Mouse (Mus musculus): Measurements from ENCODE around the gene Poldip2. TPM values are rescaled to one million over a fixed set of nuclear protein-coding genes. Genes with fewer than 3 reads are reported as not detected.

The Poldip2 gene
- total and polyA plus RNA-seq, 2 experiments from 2014 or later, result 139 to 175 TPM

DNA sequence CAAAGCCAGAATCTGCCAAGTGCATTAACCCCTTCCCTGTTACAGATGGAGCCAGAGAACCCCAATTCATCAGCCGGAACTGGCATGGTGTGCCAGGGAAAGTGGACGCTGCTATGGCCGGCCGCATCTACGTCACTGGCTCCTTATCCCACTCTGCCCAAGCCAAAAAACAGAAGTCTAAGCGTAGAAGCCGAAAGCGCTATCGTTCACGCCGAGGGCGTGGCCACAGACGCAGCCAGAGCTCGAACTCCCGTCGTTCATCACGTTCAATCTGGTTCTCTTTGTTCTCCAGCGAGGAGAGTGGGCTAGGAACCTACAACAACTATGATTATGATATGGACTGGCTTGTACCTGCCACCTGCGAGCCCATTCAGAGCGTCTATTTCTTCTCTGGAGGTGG, 10.5 kb upstream of the Poldip2 start:
- TF ChIP-seq CTCF (IDR thresholded peaks at IDR 0.05; ENCODE audit: low read depth), result no peak
- H3K4me2 ChIP-seq (ENCODE audit: low read depth), result no peak overlapping the region
- H3K27me3 ChIP-seq (ENCODE audit: insufficient read depth, low read length), result no peaks in the 10 kb centered on the region
- H3K4me3 ChIP-seq (ENCODE audit: low read depth, low read length), result no peak overlapping the region
- ATAC-seq (no peak), DNase-seq (no peak)
- no peak overlapping the region for H3K27ac ChIP-seq (ENCODE audit: low read depth, low read length)
- H3K36me3 ChIP-seq (ENCODE audit: insufficient read depth), result peaks cover 11% of the 10 kb centered on the region
- 80% methylated on average over 20 of the region's 20 CpGs for WGBS
- H3K4me1 ChIP-seq (ENCODE audit: insufficient read depth), result no peaks in the 10 kb centered on the region
- H3K9ac ChIP-seq, result no peak overlapping the region
- H3K9me3 ChIP-seq (ENCODE audit: low read length), result no peaks in the 10 kb centered on the region

DNA sequence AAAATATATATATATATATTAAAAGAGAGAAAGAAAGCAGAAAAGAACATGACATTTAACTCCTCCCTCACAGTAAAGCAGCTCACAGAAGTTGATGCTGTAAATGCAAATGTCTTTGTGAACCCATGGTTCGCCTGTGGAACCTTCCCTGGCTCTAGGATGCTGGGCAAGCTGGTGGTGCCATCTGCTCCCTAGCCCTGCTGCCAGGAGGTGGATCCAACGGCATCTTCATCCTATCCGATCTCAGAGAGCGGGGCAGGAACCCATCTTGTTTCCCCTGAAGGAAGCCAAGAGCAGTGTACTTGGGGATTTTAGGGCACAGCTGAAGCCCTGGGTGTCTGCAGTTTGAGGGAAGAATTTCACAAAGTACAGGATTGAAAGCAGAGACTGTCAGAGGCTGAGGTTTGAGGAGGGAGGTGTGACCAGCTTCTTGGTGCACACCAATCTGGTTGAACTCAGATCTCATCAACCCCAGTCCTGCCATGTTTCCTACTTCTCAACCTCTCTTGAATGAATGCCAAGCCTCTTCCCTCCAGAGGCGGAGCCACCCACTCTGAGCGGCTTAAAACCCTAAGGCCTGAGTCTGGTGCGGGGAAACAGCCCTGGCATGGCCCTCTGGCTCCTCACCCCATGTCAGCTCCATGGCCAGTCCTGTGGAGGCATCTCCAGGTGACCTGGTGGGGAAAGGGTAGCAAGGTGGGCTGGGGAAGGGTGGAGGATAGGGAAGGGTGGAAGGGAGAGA, 8.9 kb upstream of the Poldip2 start, which contains the start of gene Sebox:
Gene Sebox (plus strand): TSS at position 539 of the 742 bp plus-strand sequence.
- Histone ChIP-seq H3K36me3 (ENCODE audit: insufficient read depth) (peaks cover 25% of the 10 kb centered on the region), H3K9me3 (ENCODE audit: low read length) (no peaks in the 10 kb centered on the region), H3K27ac (ENCODE audit: low read depth, low read length) (no peak within 1 kb of the TSS), H3K9ac (no peak within 1 kb of the TSS), H3K4me3 (ENCODE audit: low read depth, low read length) (no peak within 1 kb of the TSS), H3K4me1 (ENCODE audit: insufficient read depth) (no peaks in the 10 kb centered on the region), H3K4me2 (ENCODE audit: low read depth) (no peak within 1 kb of the TSS), H3K27me3 (ENCODE audit: insufficient read depth, low read length) (no peaks in the 10 kb centered on the region)
- WGBS, result 47% methylated on average over 7 of the region's 7 CpGs
- ATAC-seq, result peak; percentile 64; the same call in 1 of the 2 replicates
- TF ChIP-seq CTCF (IDR thresholded peaks at IDR 0.05; ENCODE audit: low read depth), result no peak
- DNase-seq, result peak; percentile 50

DNA sequence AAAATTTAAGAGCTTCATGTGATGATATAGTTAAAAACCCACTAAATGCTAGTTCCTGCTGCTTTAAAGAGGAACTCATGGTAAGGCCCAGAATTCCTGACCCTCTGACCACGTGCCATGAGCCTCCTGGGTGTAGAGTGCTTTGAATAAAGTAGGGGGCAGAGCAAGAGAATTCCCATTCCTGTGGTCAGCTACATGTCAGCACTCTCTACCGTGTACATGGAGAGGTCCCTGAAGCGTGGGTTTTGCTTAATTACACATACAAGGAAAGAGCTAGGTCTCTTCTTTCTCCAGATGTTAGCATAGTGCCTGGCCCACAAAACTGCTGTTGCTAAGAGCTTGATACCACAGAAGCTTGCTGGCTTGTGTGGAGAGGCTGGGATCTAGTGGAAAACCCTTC, 6.6 kb upstream of the Poldip2 start:
- H3K27me3 ChIP-seq (ENCODE audit: insufficient read depth, low read length), result no peaks in the 10 kb centered on the region
- H3K4me3 ChIP-seq (ENCODE audit: low read depth, low read length), result no peak overlapping the region
- no peaks in the 10 kb centered on the region for H3K4me1 ChIP-seq (ENCODE audit: insufficient read depth)
- ATAC-seq (no peak), DNase-seq (no peak)
- H3K9me3 ChIP-seq (ENCODE audit: low read length), result no peaks in the 10 kb centered on the region
- 81% methylated on average over 3 of the region's 3 CpGs for WGBS
- no peak overlapping the region for H3K4me2 ChIP-seq (ENCODE audit: low read depth)
- peaks cover 36% of the 10 kb centered on the region for H3K36me3 ChIP-seq (ENCODE audit: insufficient read depth)
- TF ChIP-seq CTCF (IDR thresholded peaks at IDR 0.05; ENCODE audit: low read depth), result no peak
- H3K27ac ChIP-seq (ENCODE audit: low read depth, low read length), result no peak overlapping the region
- no peak overlapping the region for H3K9ac ChIP-seq

DNA sequence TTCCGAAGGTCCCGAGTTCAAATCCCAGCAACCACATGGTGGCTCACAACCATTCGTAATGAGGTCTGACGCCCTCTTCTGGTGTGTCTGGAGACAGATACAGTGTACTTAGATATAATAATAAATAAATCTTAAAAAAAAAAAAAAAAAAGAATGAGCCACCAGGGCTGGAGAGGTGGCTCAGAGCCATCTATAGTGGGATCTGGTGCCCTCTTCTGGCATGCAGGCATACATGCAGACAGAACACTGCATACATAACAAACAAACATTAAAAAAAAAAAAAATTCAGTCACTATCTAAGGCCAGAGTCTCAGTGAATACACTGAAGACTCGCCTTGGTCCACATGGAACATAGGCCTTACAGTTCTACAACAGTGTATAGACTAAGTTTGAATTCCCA, 2.8 kb upstream of the Poldip2 start:
- peak; percentile 40 for DNase-seq
- Histone ChIP-seq H3K36me3 (ENCODE audit: insufficient read depth) (peaks cover 36% of the 10 kb centered on the region), H3K4me2 (ENCODE audit: low read depth) (no peak overlapping the region), H3K27me3 (ENCODE audit: insufficient read depth, low read length) (no peaks in the 10 kb centered on the region), H3K9me3 (ENCODE audit: low read length) (no peaks in the 10 kb centered on the region), H3K4me3 (ENCODE audit: low read depth, low read length) (no peak overlapping the region), H3K4me1 (ENCODE audit: insufficient read depth) (peaks cover 14% of the 10 kb centered on the region; the same call in 1 of the 2 replicates), H3K9ac (no peak overlapping the region), H3K27ac (ENCODE audit: low read depth, low read length) (no peak overlapping the region)
- WGBS, result 83% methylated on average over 5 of the region's 5 CpGs
- peak; percentile 59 for TF ChIP-seq CTCF (IDR thresholded peaks at IDR 0.05; ENCODE audit: low read depth)
- no peak for ATAC-seq

DNA sequence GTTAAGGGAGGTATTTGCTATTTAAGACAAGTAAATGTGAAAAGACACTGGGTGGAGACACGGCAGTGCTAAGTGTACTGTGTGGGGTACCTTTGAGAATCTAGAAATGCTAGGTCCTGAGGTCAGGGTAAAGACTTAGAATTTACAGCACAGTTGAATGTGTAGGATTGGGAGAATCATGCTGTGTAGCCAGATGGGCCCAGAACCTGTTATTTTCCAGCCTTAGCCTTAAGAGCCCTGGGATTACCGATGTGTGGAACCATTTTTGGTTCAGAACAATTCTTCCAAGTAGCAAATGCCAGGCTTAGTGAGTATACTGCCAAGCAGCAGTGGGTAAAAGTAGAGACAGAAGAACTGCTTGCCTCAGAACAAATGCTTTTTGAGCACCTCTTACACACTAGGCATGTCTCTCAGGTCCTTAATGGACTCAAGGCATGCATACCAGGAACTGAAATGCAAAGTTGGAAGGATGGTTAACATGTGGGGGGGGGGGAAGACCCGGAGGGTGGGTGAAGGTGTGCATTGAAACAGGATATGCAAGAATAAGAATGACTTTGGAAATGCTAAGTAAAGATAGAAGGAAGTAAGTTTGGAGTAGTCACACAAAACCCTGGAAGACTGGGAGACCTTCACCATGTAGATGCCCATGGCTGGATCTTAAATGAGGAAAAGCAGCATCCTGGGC, 1.3 kb downstream of the Poldip2 start:
- Histone ChIP-seq H3K4me2 (ENCODE audit: low read depth) (peak overlapping the region; percentile 92), H3K9ac (peak overlapping the region; percentile 99), H3K4me1 (ENCODE audit: insufficient read depth) (peaks cover 14% of the 10 kb centered on the region; the same call in 1 of the 2 replicates), H3K9me3 (ENCODE audit: low read length) (no peaks in the 10 kb centered on the region), H3K27ac (ENCODE audit: low read depth, low read length) (no peak overlapping the region), H3K4me3 (ENCODE audit: low read depth, low read length) (peak overlapping the region; percentile 99), H3K27me3 (ENCODE audit: insufficient read depth, low read length) (no peaks in the 10 kb centered on the region), H3K36me3 (ENCODE audit: insufficient read depth) (peaks cover 44% of the 10 kb centered on the region)
- 74% methylated on average over 3 of the region's 3 CpGs for WGBS
- no peak for DNase-seq
- TF ChIP-seq CTCF (IDR thresholded peaks at IDR 0.05; ENCODE audit: low read depth), result no peak
- no peak for ATAC-seq

DNA sequence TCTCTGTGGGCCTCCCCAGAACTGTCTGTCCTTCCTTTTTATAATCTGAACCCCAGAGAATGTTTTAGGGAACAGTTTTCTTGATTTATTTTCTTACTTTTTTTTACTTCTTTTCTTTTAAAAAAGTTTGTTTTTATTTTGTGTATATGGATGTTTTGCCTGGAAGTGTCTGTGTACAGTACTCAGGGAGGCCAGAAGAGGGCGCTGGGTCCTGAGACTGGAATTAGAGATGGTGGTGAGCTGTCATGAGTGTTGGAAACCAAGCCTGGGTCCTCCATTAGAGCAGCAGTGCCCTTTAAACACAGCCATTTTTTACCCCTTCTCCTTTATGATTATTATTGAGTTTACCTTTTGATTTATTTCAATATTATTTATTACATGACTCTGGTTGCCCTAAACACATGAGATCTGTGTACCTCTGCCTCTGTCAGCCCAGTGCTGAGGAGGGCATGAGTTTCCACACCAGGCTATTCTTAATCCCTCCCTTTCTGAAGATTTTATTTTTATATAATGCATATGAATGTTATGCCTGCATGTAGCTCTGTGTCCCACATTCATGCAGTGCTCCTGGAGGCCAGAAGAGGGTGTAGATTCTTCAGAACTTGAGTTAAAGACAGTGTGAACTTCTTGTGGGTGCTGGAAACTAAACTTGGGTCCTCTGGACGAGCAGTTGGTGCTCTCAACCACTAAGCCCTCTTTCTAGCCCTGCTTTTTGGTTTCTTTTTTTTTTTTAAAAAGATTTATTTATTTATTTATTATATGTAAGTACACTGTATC, 3.7 kb downstream of the Poldip2 start:
- Histone ChIP-seq H3K9ac (no peak overlapping the region), H3K4me2 (ENCODE audit: low read depth) (no peak overlapping the region), H3K9me3 (ENCODE audit: low read length) (no peaks in the 10 kb centered on the region), H3K27ac (ENCODE audit: low read depth, low read length) (no peak overlapping the region), H3K4me3 (ENCODE audit: low read depth, low read length) (no peak overlapping the region), H3K4me1 (ENCODE audit: insufficient read depth) (peaks cover 14% of the 10 kb centered on the region; the same call in 1 of the 2 replicates), H3K27me3 (ENCODE audit: insufficient read depth, low read length) (no peaks in the 10 kb centered on the region), H3K36me3 (ENCODE audit: insufficient read depth) (peaks cover 56% of the 10 kb centered on the region)
- 62% methylated on average over 2 of the region's 2 CpGs for WGBS
- peak; percentile 23; the same call in 1 of the 2 replicates for TF ChIP-seq CTCF (IDR thresholded peaks at IDR 0.05; ENCODE audit: low read depth)
- ATAC-seq (no peak), DNase-seq (no peak)

Measured in forebrain, postnatal 0 days (tissue).